Mouse (Mus musculus): Measurements from ENCODE around the gene Lama2. TPM values are rescaled to one million over a fixed set of nuclear protein-coding genes. Genes with fewer than 3 reads are reported as not detected.

Lama2 gene
- total and polyA plus RNA-seq, 3 experiments: not detected

DNA sequence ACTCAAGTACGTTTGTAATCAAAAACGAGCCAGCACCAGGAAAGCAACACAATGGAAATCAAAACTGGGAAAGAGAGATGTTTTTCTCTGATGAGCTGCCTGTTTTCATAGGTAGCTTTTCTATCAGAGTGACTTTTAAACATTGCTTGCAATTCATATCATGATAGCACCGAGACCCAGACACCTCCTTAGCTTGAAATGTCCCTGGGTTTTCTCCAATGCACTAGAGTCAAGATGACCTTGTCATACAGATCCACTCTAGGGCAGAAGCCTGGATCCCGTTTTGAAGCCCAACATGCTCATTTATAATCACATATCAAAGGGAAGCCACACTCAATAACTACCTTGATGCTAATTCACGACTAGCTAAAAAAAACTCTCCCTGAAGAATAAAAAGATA, 386.0 kb downstream of the Lama2 start:
- Histone ChIP-seq H3K9me3 (replicated peaks; ENCODE audit: insufficient read depth, low read length) (no peaks in the 10 kb centered on the region), H3K36me3 (ENCODE audit: control insufficient read depth in 1 of 2, insufficient read depth in 2 of 2, low read length in 2 of 2) (no peaks in the 10 kb centered on the region), H3K4me1 (ENCODE audit: control insufficient read depth in 1 of 2, insufficient read depth in 2 of 2, low read length in 2 of 2) (no peaks in the 10 kb centered on the region), H3K27me3 (ENCODE audit: control insufficient read depth in 1 of 2, insufficient read depth in 2 of 2, low read length in 2 of 2) (no peaks in the 10 kb centered on the region), H3K9ac (ENCODE audit: control insufficient read depth, low read depth, low read length, poor library complexity, severe bottlenecking) (no peak overlapping the region), H3K27ac (ENCODE audit: control insufficient read depth, low read depth, low read length) (no peak overlapping the region), H3K79me2 (ENCODE audit: control insufficient read depth, insufficient read depth, low read length, poor library complexity) (no peaks in the 10 kb centered on the region), H3K4me3 (ENCODE audit: control insufficient read depth in 1 of 2, insufficient read depth in 1 of 2, low read depth in 2 of 2, low read length in 2 of 2) (no peak overlapping the region)
- no peak for DNase-seq (ENCODE audit: low read depth, low spot score)
- no peak for TF ChIP-seq GATA1 (IDR thresholded peaks at IDR 0.05; ENCODE audit: low read depth, low read length)
- no peak for TF ChIP-seq USF2 (IDR thresholded peaks at IDR 0.05; ENCODE audit: borderline replicate concordance in 1 of 2, insufficient read depth in 1 of 2, low read depth in 1 of 2, low read length in 2 of 2)
- no peak for TF ChIP-seq ZC3H11A (IDR thresholded peaks at IDR 0.05; ENCODE audit: low read depth, low read length)
- TF ChIP-seq SIN3A (IDR thresholded peaks at IDR 0.05; ENCODE audit: low read length): no peak
- TF ChIP-seq USF1 (IDR thresholded peaks at IDR 0.05; ENCODE audit: low read depth, low read length): no peak
- no peak for TF ChIP-seq CTCF (IDR thresholded peaks at IDR 0.05 in 2 of 3, conservative IDR thresholded peaks at IDR 0.05 in 1 of 3; ENCODE audit: control insufficient read depth in 1 of 3, insufficient read depth in 1 of 3, low read depth in 2 of 3, low read length in 3 of 3, poor library complexity in 1 of 3, severe bottlenecking in 1 of 3)
- no peak for TF ChIP-seq NELFE (IDR thresholded peaks at IDR 0.05; ENCODE audit: low read depth, low read length)
- TF ChIP-seq ZMIZ1 (IDR thresholded peaks at IDR 0.05; ENCODE audit: low read depth, low read length): no peak
- TF ChIP-seq POLR2AphosphoS5 (IDR thresholded peaks at IDR 0.05; ENCODE audit: borderline replicate concordance, low read depth, low read length): no peak
- no peak for TF ChIP-seq SMC3 (IDR thresholded peaks at IDR 0.05; ENCODE audit: low read depth, low read length)
- TF ChIP-seq ETS1 (IDR thresholded peaks at IDR 0.05; ENCODE audit: low read depth, low read length): no peak

DNA sequence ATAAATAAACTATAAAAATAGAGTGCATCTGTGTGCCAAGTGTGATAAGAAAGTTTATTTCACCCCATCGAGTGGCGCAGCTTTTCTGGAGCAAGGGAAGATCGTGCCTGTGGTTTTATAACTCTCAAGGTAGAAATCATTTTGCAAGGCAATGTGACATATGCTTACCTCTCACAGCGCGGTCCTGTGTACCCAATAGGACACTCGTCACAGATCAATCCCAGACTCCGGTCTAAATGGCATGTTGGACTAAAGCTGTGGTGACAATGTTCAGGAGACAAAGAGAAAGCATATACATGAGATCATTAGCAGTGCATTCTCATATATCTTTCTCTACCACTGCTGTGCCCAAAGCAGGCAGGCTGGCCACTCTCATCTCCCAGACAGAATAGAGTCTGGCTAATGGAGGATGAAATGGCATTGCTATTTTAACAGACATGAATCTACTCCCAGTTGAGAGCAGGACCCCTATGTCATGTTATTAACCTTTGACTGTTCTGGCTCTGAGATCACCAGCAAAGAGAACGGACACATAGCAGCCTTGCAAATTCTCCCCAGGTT, 395.7 kb downstream of the Lama2 start:
- H3K79me2 ChIP-seq (ENCODE audit: control insufficient read depth, insufficient read depth, low read length, poor library complexity): no peaks in the 10 kb centered on the region
- no peaks in the 10 kb centered on the region for H3K4me1 ChIP-seq (ENCODE audit: control insufficient read depth in 1 of 2, insufficient read depth in 2 of 2, low read length in 2 of 2)
- no peak overlapping the region for H3K27ac ChIP-seq (ENCODE audit: control insufficient read depth, low read depth, low read length)
- TF ChIP-seq NELFE (IDR thresholded peaks at IDR 0.05; ENCODE audit: low read depth, low read length) (no peak), BHLHE40 (IDR thresholded peaks at IDR 0.05; ENCODE audit: borderline replicate concordance, low read depth, low read length) (no peak), TBP (IDR thresholded peaks at IDR 0.05; ENCODE audit: low read depth, low read length) (no peak), E2F4 (IDR thresholded peaks at IDR 0.05; ENCODE audit: borderline replicate concordance, low read depth, low read length) (no peak), SMC3 (IDR thresholded peaks at IDR 0.05; ENCODE audit: low read depth, low read length) (no peak), USF1 (IDR thresholded peaks at IDR 0.05; ENCODE audit: low read depth, low read length) (no peak), UBTF (IDR thresholded peaks at IDR 0.05; ENCODE audit: borderline replicate concordance, insufficient read depth, low read depth, low read length) (no peak), ETS1 (IDR thresholded peaks at IDR 0.05; ENCODE audit: low read depth, low read length) (no peak), GABPA (IDR thresholded peaks at IDR 0.05; ENCODE audit: low read depth, low read length) (no peak), CHD1 (IDR thresholded peaks at IDR 0.05; ENCODE audit: low read depth, low read length) (no peak), MAZ (IDR thresholded peaks at IDR 0.05; ENCODE audit: low read depth, low read length) (no peak), MXI1 (IDR thresholded peaks at IDR 0.05; ENCODE audit: low read depth, low read length) (no peak), MEF2A (IDR thresholded peaks at IDR 0.05; ENCODE audit: extremely low read depth, insufficient replicate concordance, low read depth, low read length, poor library complexity, severe bottlenecking) (no peak), MAX (IDR thresholded peaks at IDR 0.05; ENCODE audit: low read length) (no peak), GATA1 (IDR thresholded peaks at IDR 0.05; ENCODE audit: low read depth, low read length) (no peak)
- H3K36me3 ChIP-seq (ENCODE audit: control insufficient read depth in 1 of 2, insufficient read depth in 2 of 2, low read length in 2 of 2): no peaks in the 10 kb centered on the region
- no peak overlapping the region for H3K4me3 ChIP-seq (ENCODE audit: control insufficient read depth in 1 of 2, insufficient read depth in 1 of 2, low read depth in 2 of 2, low read length in 2 of 2)
- H3K27me3 ChIP-seq (ENCODE audit: control insufficient read depth in 1 of 2, insufficient read depth in 2 of 2, low read length in 2 of 2): no peaks in the 10 kb centered on the region
- H3K9ac ChIP-seq (ENCODE audit: control insufficient read depth, low read depth, low read length, poor library complexity, severe bottlenecking): no peak overlapping the region
- DNase-seq (ENCODE audit: low read depth, low spot score): no peak
- H3K9me3 ChIP-seq (replicated peaks; ENCODE audit: insufficient read depth, low read length): no peaks in the 10 kb centered on the region

Data from MEL (cell line).